Comparison of ENCODE assay signal across 9 mouse cellular contexts in genomic region chr9:55332949-55333348, GRCm38 (mm10). TPM values are rescaled to one million over a fixed set of nuclear protein-coding genes. Genes with fewer than 3 reads are reported as not detected.
DNase-seq lines count a peak whose midpoint lies in the region; ATAC-seq lines count a peak whose summit lies in the region.
"Had no signal": no experiment of that assay in that cellular context is flagged by ENCODE, and none has a peak within 500 bp of the region (broad histone marks: within the 10 kb centered on the region; RNA-seq: fewer than 3 reads in every experiment).

No protein-coding gene starts in this region.

- no peaks in the 10 kb centered on the region for H3K4me1 ChIP-seq in heart, embryonic 11.5 days (ENCODE audit: control insufficient read depth, insufficient read depth, low read length)
- peaks cover 28% of the 10 kb centered on the region for H3K4me1 ChIP-seq in embryonic facial prominence, embryonic 13.5 days

- H3K4me3 ChIP-seq in heart, embryonic 11.5 days (ENCODE audit: low read depth, low read length) = no peak overlapping the region
- H3K4me3 ChIP-seq in embryonic facial prominence, embryonic 13.5 days = no peak overlapping the region
- H3K4me3 ChIP-seq: embryonic facial prominence, embryonic 12.5 days had no signal

- H3K27ac ChIP-seq in heart, embryonic 11.5 days (ENCODE audit: low read depth, low read length) = no peak overlapping the region
- no peak overlapping the region for H3K27ac ChIP-seq in embryonic facial prominence, embryonic 13.5 days
- H3K27ac ChIP-seq: embryonic facial prominence, embryonic 12.5 days had no signal

- H3K9ac ChIP-seq in heart, embryonic 11.5 days (ENCODE audit: low read depth, low read length) = no peak overlapping the region
- H3K9ac ChIP-seq in embryonic facial prominence, embryonic 13.5 days = no peak overlapping the region
- H3K9ac ChIP-seq: embryonic facial prominence, embryonic 12.5 days had no signal

- WGBS in heart, embryonic 11.5 days (ENCODE audit: insufficient replicate concordance) = 36% methylated on average over 7 of the region's 7 CpGs
- WGBS in embryonic facial prominence, embryonic 13.5 days = 23% methylated on average over 7 of the region's 7 CpGs

- no peaks in the 10 kb centered on the region for H3K9me3 ChIP-seq in heart, embryonic 11.5 days (replicated peaks; ENCODE audit: control insufficient read depth, low read length)
- peaks cover 5% of the 10 kb centered on the region; the same call in 1 of the 2 replicates for H3K9me3 ChIP-seq in embryonic facial prominence, embryonic 13.5 days

- H3K36me3 ChIP-seq in heart, embryonic 11.5 days (ENCODE audit: control insufficient read depth, insufficient read depth, low read length) = no peaks in the 10 kb centered on the region
- H3K36me3 ChIP-seq in embryonic facial prominence, embryonic 13.5 days = no peaks in the 10 kb centered on the region
- H3K36me3 ChIP-seq: embryonic facial prominence, embryonic 12.5 days had no signal

- ATAC-seq in heart, embryonic 11.5 days (replicated peaks; ENCODE audit: insufficient number of reproducible peaks, low FRiP score, low TSS enrichment) = no peak
- no peak for ATAC-seq in embryonic facial prominence, embryonic 13.5 days (ENCODE audit: insufficient number of reproducible peaks, insufficient read depth, low FRiP score, low TSS enrichment, low read depth)

- H3K4me2 ChIP-seq in heart, embryonic 11.5 days = no peak overlapping the region
- H3K4me2 ChIP-seq in embryonic facial prominence, embryonic 13.5 days = peak overlapping the region; percentile 21; the same call in 1 of the 2 replicates
- H3K4me2 ChIP-seq: embryonic facial prominence, embryonic 12.5 days had no signal

- peak; percentile 5 to 10 for DNase-seq in heart, adult 9 months (ENCODE audit: low spot score in 2 of 2)
- peak; percentile 77 for DNase-seq in adrenal gland, postnatal 10 days
- peak; percentile 30 for DNase-seq in kidney, postnatal 14 days
- DNase-seq in retina, embryonic 14.5 days (ENCODE audit: low spot score) = peak; percentile 41
- no peak for DNase-seq in thymus, postnatal 25 days
- DNase-seq in gastrocnemius, postnatal 25 days = no peak

- H3K27me3 ChIP-seq in heart, embryonic 11.5 days (ENCODE audit: control insufficient read depth, insufficient read depth, low read length) = peaks cover 16% of the 10 kb centered on the region
- H3K27me3 ChIP-seq in embryonic facial prominence, embryonic 13.5 days = peaks cover 38% of the 10 kb centered on the region

RNA-seq across cellular contexts. Expression of gene Tmem266, which starts 6.2 kb away (rescaled TPM):
- 0.09 TPM in 1 of 2 replicates, not detected in the other for polyA plus RNA-seq in heart, embryonic 11.5 days (2014; fragmentation: Nextera tagmentation; extraction: Ambion mirVana)
- total RNA-seq in adrenal gland, postnatal 10 days (2021) = 1 to 10 TPM; 1.4 to 1.5 TPM
- polyA plus RNA-seq in embryonic facial prominence, embryonic 13.5 days (2015; fragmentation: Nextera tagmentation; extraction: Ambion mirVana) = 0.63 and 0.74 TPM in 2 replicates
- total RNA-seq in gastrocnemius, postnatal 25 days (2021) = under 1 TPM; 0.59 to 0.70 TPM

RNA-seq across cellular contexts. Expression of gene Nrg4, which starts 6.3 kb away (rescaled TPM):
- 1.2 and 1.4 TPM in 2 replicates for polyA plus RNA-seq in heart, embryonic 11.5 days (2014; fragmentation: Nextera tagmentation; extraction: Ambion mirVana)
- 10 to 100 TPM; 33.3 to 38.9 TPM for total RNA-seq in adrenal gland, postnatal 10 days (2021)
- polyA plus RNA-seq in embryonic facial prominence, embryonic 13.5 days (2015; fragmentation: Nextera tagmentation; extraction: Ambion mirVana) = 1.5 and 2.6 TPM in 2 replicates
- 1 to 10 TPM in 1 of 2 experiments, not detected in 1; 1.3 TPM for total RNA-seq in gastrocnemius, postnatal 25 days (2021)

Comparison
In these comparisons a context has a peak if more than half of its experiments do, and no peak if none do; other contexts are left out.
1. DNase-seq: peak in heart, adult 9 months (2 of 2), adrenal gland, postnatal 10 days (single experiment), kidney, postnatal 14 days (single experiment) and retina, embryonic 14.5 days (single experiment); none in thymus, postnatal 25 days (single experiment) and gastrocnemius, postnatal 25 days (single experiment).
2. RNA of gene Nrg4, which starts 6.3 kb away (total RNA-seq): 33.3 to 38.9 TPM in adrenal gland, postnatal 10 days; 1.3 TPM in gastrocnemius, postnatal 25 days; every median in the first group is over 10 times any median in the second.